Comparison of ENCODE assay signal across 25 mouse cellular contexts in genomic region chrX:99317736-99318135, GRCm38 (mm10).
DNase-seq lines count a peak whose midpoint lies in the region; ATAC-seq lines count a peak whose summit lies in the region.
"Had no signal": no experiment of that assay in that cellular context is flagged by ENCODE, and none has a peak within 500 bp of the region (broad histone marks: within the 10 kb centered on the region; RNA-seq: fewer than 3 reads in every experiment).

No protein-coding gene starts in this region.

- no peaks in the 10 kb centered on the region for H3K9me3 ChIP-seq in forebrain, embryonic 15.5 days
- no peaks in the 10 kb centered on the region for H3K9me3 ChIP-seq in forebrain, embryonic 14.5 days (replicated peaks; ENCODE audit: control insufficient read depth, low read length)
- no peaks in the 10 kb centered on the region for H3K9me3 ChIP-seq in kidney, embryonic 16.5 days (ENCODE audit: low read length)
- H3K9me3 ChIP-seq: forebrain, embryonic 12.5 days; G1E; heart, embryonic 13.5 days; limb, embryonic 12.5 days had no signal

- peaks cover 13% of the 10 kb centered on the region for H3K4me1 ChIP-seq in forebrain, embryonic 15.5 days
- peaks cover 4% of the 10 kb centered on the region; the same call in 1 of the 2 replicates for H3K4me1 ChIP-seq in forebrain, embryonic 14.5 days (ENCODE audit: control insufficient read depth, insufficient read depth, low read length)
- H3K4me1 ChIP-seq in kidney, embryonic 16.5 days (ENCODE audit: insufficient read depth, low read length), result peaks cover 33% of the 10 kb centered on the region

- no peak for DNase-seq in forebrain, embryonic 14.5 days (ENCODE audit: low spot score)
- DNase-seq in kidney, adult 18-20 months, result no peak
- peak; percentile 54 for DNase-seq in retina, postnatal 1 day
- DNase-seq in retina, embryonic 14.5 days (ENCODE audit: low spot score), result no peak
- DNase-seq: adrenal gland, adult 2 months; B cell, adult 2 months; cerebellum, adult 11-12 months; gastrocnemius, postnatal 14 days; heart, adult 18-20 months; heart, postnatal 14 days; layer of hippocampus, postnatal 36 days; liver, postnatal 0 days; thymus, adult 18-20 months; thymus, postnatal 36 days had no signal

- no peak overlapping the region for H3K27ac ChIP-seq in forebrain, embryonic 15.5 days (replicated peaks)
- H3K27ac ChIP-seq in forebrain, embryonic 14.5 days (ENCODE audit: low read depth, low read length), result no peak overlapping the region
- H3K27ac ChIP-seq in kidney, embryonic 16.5 days (ENCODE audit: low read length), result peak overlapping the region; percentile 56; the same call in 1 of the 2 replicates
- H3K27ac ChIP-seq: forebrain, embryonic 12.5 days; heart, embryonic 13.5 days; layer of hippocampus, adult 2 months; limb, embryonic 12.5 days; macrophage had no signal

- no peak overlapping the region for H3K4me3 ChIP-seq in forebrain, embryonic 15.5 days
- H3K4me3 ChIP-seq in forebrain, embryonic 14.5 days (ENCODE audit: low read depth, low read length), result no peak overlapping the region
- no peak overlapping the region for H3K4me3 ChIP-seq in kidney, embryonic 16.5 days (ENCODE audit: low read length)
- H3K4me3 ChIP-seq: forebrain, embryonic 12.5 days; heart, embryonic 13.5 days; layer of hippocampus, adult 2 months; limb, embryonic 12.5 days had no signal

- 0 out of 2 replicates have a peak, but pooled peaks have one; percentile 43 for ATAC-seq in forebrain, embryonic 15.5 days (replicated peaks)
- no peak for ATAC-seq in forebrain, embryonic 14.5 days
- ATAC-seq in kidney, embryonic 16.5 days (ENCODE audit: low FRiP score, low TSS enrichment), result 0 out of 2 replicates have a peak, but pooled peaks have one; percentile 5
- no peak for ATAC-seq in erythroid progenitor cell, adult 5-6 weeks (replicated peaks; ENCODE audit: low FRiP score, poor library complexity, severe bottlenecking)
- ATAC-seq: liver, postnatal 0 days had no signal

- H3K9ac ChIP-seq in forebrain, embryonic 15.5 days (replicated peaks), result no peak overlapping the region
- no peak overlapping the region for H3K9ac ChIP-seq in forebrain, embryonic 14.5 days (ENCODE audit: low read length)
- H3K9ac ChIP-seq in kidney, embryonic 16.5 days (replicated peaks; ENCODE audit: low read length), result no peak overlapping the region
- H3K9ac ChIP-seq: forebrain, embryonic 12.5 days; heart, embryonic 13.5 days; limb, embryonic 12.5 days; liver, postnatal 0 days had no signal

- no peak overlapping the region for H3K4me2 ChIP-seq in forebrain, embryonic 15.5 days (replicated peaks)
- no peak overlapping the region for H3K4me2 ChIP-seq in forebrain, embryonic 14.5 days (ENCODE audit: low read length)
- no peak overlapping the region for H3K4me2 ChIP-seq in kidney, embryonic 16.5 days (replicated peaks; ENCODE audit: low read depth, low read length)
- H3K4me2 ChIP-seq: forebrain, embryonic 12.5 days; heart, embryonic 13.5 days; limb, embryonic 12.5 days; liver, embryonic 11.5 days had no signal

- H3K27me3 ChIP-seq in forebrain, embryonic 15.5 days, result no peaks in the 10 kb centered on the region
- no peaks in the 10 kb centered on the region for H3K27me3 ChIP-seq in forebrain, embryonic 14.5 days (replicated peaks; ENCODE audit: control insufficient read depth, insufficient read depth, low read length)
- H3K27me3 ChIP-seq in kidney, embryonic 16.5 days (ENCODE audit: insufficient read depth, low read length), result peaks cover 11% of the 10 kb centered on the region; the same call in 1 of the 2 replicates
- H3K27me3 ChIP-seq: CH12.LX had no signal

- no peaks in the 10 kb centered on the region for H3K36me3 ChIP-seq in forebrain, embryonic 15.5 days
- no peaks in the 10 kb centered on the region for H3K36me3 ChIP-seq in forebrain, embryonic 14.5 days (ENCODE audit: control insufficient read depth, insufficient read depth, low read length)
- no peaks in the 10 kb centered on the region for H3K36me3 ChIP-seq in kidney, embryonic 16.5 days (ENCODE audit: insufficient read depth, low read length)
- H3K36me3 ChIP-seq: forebrain, embryonic 12.5 days; G1E; heart, embryonic 13.5 days; limb, embryonic 12.5 days had no signal

- 77% methylated on average over 10 of the region's 10 CpGs for WGBS in forebrain, embryonic 15.5 days
- WGBS in forebrain, embryonic 14.5 days, result 77% methylated on average over 10 of the region's 10 CpGs
- 50% methylated on average over 10 of the region's 10 CpGs for WGBS in kidney, embryonic 16.5 days

Comparison
In these comparisons a context has a peak if more than half of its experiments do, and no peak if none do; other contexts are left out.
1. ATAC-seq: peak in forebrain, embryonic 15.5 days (single experiment) and kidney, embryonic 16.5 days (single experiment); none in forebrain, embryonic 14.5 days (single experiment) and erythroid progenitor cell, adult 5-6 weeks (single experiment).